Mouse (Mus musculus) CD4-positive helper T cell, adult 2 months (primary cell): ENCODE data around the gene 1700015F17Rik.
A peak's percentile ranks its signal among the peaks of the same experiment; 100 is the strongest.

Experiments
- DNase-seq: peaks from one replicate; pipeline ENCODE4 v3.0.0-alpha.2; 2012; ENCODE audit warnings: low read depth, missing footprints, low spot score

Gene 1700015F17Rik

DNA sequence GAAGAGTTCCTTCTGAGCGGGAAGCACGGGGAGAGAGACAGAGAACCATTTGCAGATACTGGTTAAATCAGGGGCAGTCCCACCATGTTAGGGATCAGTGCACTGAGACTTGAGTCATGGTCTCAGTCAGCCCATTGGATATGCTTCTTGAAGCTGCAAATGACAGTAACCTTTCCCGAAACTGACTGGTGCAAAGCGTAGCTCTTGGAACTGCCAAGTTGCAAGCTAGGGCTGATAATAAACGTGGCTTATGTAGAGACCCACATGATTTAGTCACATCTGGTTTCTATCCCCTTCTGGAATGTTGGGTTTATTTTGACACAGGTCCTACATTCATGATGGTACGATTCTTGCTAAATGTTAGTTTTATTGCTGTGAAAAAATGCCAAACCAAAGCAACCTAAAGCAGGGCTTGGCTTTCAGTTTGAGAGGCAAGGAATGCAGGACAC lies 55.2 kb downstream of the 1700015F17Rik start:
- no peak for DNase-seq

- DNase-seq, result no peak
Observed at GRCm38 (mm10) chr5:5423081-5423480, 55.9 kb downstream of the 1700015F17Rik start.

DNA sequence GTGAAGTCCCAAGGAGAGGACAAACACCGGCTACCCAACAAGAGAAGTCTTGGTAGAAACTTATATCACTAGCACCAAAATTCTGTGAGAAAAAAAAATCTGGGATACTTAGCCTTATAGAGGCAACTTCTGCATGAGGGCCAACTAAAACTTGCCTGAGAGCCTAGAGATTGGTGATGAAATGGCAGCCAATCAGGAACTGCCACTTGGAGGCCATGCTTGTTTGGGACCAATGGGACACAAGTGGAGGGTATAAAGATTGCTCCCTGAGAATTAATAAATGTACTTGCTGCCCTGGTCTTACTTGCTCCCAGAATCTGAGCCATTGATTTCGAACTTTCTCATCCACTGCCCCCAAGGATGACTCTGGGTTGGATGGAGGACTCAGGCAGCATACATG lies 57.5 kb downstream of the 1700015F17Rik start:
- no peak for DNase-seq

- peak; percentile 14 for DNase-seq
Observed at GRCm38 (mm10) chr5:5419992-5420455, 58.9 kb downstream of the 1700015F17Rik start, which contains the start of gene Cdk14. Gene Cdk14 (minus strand): TSS chr5:5420312.

GRCm38 (mm10) chr5:5419253-5419652 lies 59.7 kb downstream of the 1700015F17Rik start:
- DNase-seq, result no peak

DNA sequence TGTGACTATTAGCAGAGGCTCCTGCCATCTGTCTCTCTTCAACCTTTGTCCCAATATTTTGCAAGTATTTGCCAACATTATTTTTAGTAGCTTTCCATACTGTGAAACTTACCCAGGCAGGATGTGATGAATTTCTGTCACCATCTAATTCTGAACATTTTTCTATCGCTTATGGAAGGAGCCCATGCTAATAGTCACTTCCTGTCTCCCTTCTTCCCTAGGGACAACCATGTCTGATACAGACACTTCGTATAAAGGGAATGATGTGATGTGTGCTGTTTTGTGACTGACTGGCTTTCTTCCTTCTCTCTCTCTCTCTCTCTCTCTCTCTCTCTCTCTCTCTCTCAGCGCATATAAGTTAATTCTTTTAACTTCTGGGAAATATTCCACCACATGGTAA lies 64.1 kb downstream of the 1700015F17Rik start:
- no peak for DNase-seq

- no peak for DNase-seq
Observed at GRCm38 (mm10) chr5:5411886-5412285, 67.1 kb downstream of the 1700015F17Rik start.

GRCm38 (mm10) chr5:5401986-5402385 lies 77.0 kb downstream of the 1700015F17Rik start:
- no peak for DNase-seq

- no peak for DNase-seq
Observed at GRCm38 (mm10) chr5:5392786-5393185, 86.2 kb downstream of the 1700015F17Rik start.
